Mouse (Mus musculus) testis, adult 2 months (tissue): Measurements from ENCODE around the gene Arl8a.

Source experiments
- CTCF ChIP-seq: fragments of 200-500 bp; IDR thresholded peaks from 2 replicates; pipeline ENCODE4 v1.5.1; 2012; ENCODE audit warnings: low read depth, mild to moderate bottlenecking, inconsistent platforms, low read length, moderate library complexity; ENCODE audit not compliant: control insufficient read depth, insufficient read depth, insufficient replicate concordance
- POLR2A ChIP-seq: fragments of 200-500 bp; IDR thresholded peaks from 2 replicates; pipeline ENCODE4 v1.6.1; 2012; ENCODE audit warnings: low read depth, mild to moderate bottlenecking, inconsistent platforms, low read length, moderate library complexity; ENCODE audit not compliant: control insufficient read depth

GRCm38 (mm10) chr1:135159556-135160123 is 13.0 kb downstream of the Arl8a start:
- TF ChIP-seq CTCF (no peak), POLR2A (no peak)
